Mouse (Mus musculus): ENCODE data around the gene Ccl1.

Gene Ccl1

DNA sequence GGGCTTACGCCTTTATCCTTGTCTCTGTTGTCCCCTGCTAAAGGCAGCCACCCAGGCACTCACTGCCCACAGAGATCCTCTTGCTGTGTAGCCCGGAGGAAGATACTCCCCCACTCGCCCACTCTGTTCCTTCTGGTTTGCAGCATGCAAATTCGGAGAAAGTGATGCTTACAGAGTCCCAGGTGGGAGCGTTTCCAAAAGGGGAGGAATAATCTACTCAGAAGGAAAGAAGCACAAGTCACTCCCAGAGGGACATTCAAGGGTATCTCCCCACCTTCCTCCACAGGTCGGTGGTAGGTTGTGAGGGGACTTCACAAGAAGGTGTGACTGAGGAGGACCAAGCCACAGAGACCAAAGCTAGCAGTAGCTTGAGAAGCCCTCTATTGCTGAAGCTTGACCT is 100.3 kb downstream of the Ccl1 start:
- DNase-seq (ENCODE audit: low spot score in 2 of 2) = peak; percentile 8 to 30

DNA sequence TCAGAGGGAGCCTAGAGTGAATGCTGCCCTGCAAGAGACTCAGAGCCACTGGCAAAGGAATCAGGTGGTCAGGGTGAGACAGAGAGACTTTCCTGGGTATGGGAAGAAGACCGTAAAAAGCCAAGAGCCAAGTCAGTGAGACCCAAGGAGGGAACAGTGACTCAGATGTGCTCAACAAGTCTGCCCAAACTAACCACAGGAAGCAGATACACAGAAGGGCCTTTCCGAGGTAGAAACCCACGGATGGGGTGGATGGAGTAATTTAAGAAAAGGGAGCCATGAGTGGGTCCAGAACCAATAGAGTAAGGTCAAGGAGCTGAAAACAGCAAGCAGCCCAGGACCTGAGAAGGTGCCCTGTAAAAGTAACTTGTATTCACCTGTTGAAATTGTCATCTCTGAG is 101.8 kb downstream of the Ccl1 start:
- peak; percentile 17 to 47 for DNase-seq (ENCODE audit: low spot score in 2 of 2)

DNA sequence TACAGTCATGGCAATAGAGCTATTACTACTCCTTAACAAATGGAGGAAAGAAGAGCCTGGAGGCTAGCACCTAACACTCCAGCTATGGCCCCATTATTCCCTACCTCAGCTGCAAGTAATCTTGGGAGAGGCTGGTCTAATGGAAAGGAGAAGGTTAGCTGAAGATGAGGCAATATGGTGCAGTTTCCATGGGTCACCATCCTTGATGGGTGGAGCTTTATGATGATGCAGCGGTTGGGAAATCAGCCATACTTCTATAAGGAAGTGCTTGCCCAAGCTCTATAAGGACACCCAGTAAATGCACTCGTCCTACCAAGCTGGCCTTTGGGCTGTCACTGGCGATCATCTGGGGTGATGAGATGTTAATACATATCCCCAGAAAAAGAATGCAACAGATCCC is 107.7 kb downstream of the Ccl1 start:
- DNase-seq (ENCODE audit: low spot score in 2 of 2) = no peak

DNA sequence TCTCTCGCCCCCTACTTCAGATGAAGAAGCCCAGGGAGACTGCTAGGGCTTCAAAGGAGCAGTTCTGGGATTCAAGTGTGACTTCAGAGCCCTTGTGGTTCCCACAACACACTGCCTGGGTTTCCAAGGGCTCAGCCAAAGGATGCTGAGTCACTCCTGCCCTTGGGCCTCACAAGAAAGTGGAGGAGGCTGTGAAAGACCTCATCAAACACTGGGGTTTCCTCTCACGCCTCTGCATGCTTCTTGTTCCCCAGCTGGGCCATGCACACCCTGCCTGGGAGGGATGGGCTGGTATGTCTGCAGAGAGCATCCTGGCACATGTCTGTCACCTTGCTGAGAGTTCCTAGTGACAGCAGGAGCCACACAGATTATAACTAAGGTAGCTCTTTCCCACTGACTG is 110.5 kb downstream of the Ccl1 start:
- DNase-seq (ENCODE audit: low spot score in 2 of 2) = no peak

DNA sequence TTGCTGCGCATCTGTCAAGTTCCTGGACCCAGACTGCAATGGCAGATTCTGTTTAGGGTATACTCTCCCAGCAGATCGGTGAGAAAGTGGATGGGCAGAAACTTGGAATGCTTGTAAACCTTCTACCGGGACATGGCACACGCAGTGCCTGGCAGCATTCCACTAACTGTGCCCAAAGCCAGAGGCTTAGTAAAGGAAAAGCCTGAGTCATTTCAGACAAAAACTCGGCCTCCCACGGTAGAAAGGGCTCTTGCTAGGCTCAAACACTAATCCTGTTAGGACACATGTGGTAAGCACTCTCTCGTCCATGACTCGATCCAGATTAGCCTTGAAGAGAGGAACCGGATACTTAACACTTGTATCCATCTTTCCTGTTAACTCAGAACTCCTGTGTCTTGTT is 111.7 kb downstream of the Ccl1 start:
- DNase-seq (ENCODE audit: low spot score in 2 of 2) = no peak

DNA sequence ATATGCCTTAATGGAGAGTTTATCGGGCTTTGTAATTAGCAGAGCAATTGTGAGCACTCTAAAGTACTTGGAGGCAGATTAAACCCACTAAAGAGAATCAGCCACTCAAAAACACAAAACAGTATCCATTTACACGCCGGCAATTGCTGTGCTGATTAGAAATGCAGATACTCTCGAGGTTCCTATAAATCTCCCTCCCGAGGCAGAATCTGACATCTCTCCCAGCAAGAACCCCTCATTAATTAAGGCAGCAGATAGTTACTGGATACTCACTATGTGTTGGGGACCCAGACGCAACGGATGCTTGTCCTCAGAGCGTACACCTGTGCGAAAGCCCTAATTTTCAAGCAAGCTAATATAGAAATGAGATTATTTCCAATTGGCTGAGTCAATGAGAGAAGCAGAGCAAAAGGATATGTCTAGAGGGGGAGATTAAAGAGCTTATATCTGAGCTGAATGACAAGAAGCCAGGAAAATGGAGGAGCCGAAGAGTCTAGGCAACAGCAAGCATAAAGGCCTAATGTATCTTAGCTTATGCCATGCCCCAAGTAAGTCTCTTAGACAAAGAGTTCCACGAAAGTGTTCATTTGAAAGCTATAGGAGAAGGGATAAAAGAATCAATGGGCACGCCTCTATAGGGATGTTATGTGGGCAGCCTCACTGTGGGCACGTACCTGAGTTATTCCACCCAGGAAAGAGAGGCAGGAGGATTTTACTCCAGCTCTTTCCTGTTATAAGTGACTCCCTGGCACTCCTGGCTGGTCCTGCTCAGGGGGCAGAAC is 115.5 kb downstream of the Ccl1 start:
- no peak for DNase-seq (ENCODE audit: low spot score in 2 of 2)

DNA sequence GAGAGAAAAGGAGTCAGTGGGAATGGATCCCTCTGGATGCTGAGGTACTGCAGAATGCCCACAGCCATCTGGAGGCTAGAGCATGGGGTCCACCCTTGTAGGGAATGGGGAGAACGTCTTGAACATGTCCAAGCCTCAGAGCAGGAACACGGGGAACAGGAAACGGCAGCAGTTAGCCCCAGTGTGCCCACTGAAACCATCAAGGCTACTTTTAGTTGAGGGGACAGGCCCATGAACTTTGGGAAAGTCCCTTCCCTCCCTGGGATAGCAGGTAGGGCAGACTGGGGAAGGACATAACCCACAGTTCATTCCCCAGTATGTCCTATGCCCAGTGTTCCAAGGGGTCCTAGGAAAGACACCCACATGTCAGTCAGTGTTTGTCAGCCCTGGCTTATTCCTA is 119.8 kb downstream of the Ccl1 start:
- DNase-seq (ENCODE audit: low spot score in 2 of 2) = no peak

DNA sequence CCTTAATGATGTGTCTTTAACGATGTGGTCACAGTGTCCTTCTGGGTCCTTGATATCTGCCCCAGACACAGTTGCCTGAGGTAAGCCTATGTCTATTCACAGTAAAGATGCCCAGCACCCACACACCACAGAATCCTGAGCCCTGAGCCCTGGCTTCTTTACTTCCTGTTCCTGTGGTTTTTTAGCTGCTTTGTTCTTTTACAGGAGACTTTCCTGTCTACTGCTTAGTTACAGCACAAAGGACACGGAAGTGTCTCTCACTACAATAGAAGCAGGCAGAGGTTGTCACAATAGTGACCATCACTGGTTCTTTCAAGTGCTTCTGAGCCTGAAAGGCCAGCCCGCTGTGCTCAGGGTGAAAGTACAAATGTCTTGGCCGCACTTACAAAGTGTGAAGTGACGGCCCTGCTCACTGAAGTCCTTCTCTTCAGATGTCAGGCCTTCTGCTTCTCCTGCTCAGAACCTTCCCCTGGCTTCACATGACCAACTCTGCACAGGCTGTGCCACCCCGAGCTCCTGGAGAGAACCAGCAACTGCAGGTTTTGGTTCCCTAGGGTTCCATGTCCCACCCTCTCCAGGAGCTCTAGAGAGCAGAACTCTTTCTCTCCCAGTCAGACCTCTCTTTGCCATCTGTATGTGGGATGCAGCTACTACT is 122.1 kb downstream of the Ccl1 start:
- peak; percentile 55 to 59 for DNase-seq (ENCODE audit: low spot score in 2 of 2)

DNA sequence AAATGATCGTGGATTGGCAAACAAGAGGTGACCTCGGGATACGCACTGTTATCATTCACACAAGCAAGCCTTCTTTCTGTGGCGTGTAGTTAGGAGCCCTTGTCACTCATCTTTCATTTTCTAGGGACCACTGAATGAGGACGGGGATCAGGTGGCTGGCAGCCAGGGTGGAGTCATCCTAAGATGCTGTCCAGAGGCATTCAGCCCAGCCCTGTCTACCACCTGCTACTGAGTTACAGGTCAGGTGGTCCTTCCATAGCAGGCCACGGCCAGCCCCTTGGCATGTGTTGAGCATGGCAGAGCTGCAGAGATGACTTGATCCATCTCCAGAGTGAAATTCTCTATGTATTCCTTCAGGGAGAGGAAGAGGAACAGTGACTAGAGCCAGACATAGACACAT is 123.1 kb downstream of the Ccl1 start:
- DNase-seq (ENCODE audit: low spot score in 2 of 2) = no peak

DNA sequence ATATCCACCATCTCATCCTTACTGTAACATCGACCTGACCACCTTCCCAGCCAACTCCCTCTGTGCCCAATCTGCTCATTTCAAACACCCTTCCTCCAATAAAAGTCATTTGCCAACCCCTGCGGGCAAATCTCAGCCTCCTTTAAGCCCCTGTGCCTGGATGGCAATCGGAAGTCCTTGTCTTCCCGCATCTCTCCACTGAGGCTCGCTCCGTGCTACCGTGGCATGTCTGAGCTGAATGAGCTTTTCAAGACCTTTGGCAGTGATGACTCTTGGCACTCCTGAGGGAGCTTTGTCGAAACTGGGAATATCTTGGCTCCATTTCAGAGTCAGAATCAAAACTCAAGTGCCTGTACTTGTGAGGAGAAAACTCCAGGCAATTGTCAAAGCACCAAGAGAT is 124.2 kb downstream of the Ccl1 start:
- no peak for DNase-seq (ENCODE audit: low spot score in 2 of 2)

DNA sequence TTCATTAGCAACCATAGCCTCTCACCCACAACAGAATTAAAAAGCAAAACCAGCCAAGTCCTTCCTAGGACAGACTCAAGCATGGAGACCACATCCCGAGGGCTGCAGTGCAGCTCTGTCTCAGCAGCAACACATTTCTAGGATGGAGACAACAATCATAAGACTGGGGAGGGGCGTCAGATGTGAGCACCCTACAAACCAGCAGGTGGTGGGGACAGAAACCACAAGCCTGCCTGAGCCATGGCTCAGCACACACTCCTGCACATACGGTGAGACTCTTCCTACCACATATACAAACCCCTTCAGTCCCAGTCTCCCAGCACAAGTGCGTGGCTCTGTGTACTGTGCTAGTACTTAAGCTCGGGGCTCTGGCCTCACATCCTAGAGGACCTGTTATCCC is 127.3 kb downstream of the Ccl1 start:
- DNase-seq (ENCODE audit: low spot score in 2 of 2) = no peak

DNA sequence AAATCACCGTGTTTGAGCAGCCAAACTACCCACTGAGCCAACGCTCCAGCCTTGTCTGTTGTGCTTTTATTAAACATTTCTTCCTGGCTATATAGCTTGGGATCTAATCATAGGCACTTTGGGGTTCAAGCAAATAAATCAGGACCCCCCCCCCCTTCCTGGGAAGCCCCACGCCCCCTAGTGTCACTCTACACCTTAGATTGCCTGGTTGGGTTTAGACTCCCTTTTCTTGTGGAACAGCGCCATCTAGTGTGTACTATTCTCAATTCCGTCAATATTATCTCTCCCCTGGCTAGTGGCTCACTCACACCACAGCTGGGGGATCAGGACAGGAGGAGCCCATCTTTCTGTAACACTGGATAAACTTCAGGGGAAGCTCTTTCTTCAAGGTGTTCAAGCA is 127.8 kb downstream of the Ccl1 start:
- peak; percentile 27 to 32 for DNase-seq (ENCODE audit: low spot score in 2 of 2)

DNA sequence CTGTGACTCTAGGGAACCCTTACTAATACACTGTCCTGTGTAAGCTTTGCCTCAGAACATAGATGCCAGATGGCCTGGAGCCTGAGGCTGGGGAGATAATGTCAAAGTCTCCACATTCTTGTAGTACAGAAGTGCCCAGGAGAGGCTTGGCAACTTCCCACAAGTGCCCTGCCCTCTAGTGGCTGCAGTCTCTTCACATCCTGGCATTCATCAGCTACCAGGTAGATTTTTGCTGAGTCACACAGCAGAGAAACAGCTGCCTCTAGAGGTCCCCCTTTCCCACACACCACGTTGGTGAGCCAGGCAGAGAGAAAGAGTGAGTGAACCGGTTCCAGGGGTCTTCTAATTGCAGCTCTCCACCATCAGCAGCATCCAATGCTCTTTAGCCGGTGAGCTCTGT is 130.7 kb downstream of the Ccl1 start:
- peak in 1 of 2 experiments; percentile 28 for DNase-seq (ENCODE audit: low spot score in 2 of 2)

DNA sequence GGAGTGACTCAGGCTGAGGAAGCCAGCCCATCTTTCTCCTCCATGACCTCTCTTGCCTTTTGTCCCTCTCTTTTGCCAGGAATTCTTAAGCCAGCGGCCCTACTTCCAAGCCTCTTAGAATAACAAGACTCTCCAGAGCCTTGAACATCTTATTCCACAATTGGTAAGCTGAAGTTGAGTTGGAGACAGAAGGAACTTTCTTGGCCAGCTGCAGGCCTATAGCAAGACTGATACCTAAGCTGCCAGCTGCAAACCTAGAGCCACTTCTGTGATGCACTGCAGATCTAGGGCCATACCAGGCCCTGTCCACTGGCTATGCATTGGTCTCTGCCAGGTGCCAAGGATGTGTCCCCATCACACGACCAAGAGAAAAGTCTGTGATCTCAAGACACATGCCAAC is 132.0 kb downstream of the Ccl1 start:
- DNase-seq (ENCODE audit: low spot score in 2 of 2) = no peak

DNA sequence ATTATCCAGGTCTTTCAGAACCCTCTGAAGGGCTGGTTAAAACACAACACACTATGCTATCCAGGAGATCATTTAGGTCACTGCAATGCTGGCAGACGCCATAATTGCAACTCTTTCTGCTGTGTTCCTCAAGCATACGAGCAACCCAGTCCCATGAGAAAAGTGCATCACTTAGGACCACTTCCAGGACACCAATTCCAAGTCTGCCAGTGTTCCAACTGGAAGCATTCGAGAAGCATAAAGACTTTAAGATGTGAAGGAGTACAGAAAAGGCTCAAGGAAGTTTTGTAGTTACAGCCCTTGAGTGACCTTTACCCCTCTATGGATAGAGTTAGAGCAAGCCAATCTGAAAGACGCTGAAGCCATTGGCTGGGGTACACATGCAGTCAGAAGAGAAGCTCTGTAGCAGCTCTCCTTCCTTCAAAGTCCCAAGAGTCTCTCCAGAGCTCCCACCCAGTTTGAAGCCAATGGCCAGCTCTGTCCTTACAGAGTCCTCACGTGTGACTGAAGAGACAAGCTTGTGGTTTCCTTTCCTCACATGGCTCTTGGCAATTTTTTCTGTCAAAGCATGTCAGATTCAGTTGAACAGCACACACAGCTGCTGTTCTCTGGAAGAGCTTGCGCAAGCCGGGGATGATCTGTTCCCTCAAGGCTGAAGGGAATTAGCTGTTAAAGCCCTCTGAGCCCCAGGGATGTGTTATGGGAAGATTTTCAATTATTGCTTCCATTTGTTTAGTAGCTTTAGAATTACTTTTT is 134.0 kb downstream of the Ccl1 start:
- no peak for DNase-seq (ENCODE audit: low spot score in 2 of 2)

DNA sequence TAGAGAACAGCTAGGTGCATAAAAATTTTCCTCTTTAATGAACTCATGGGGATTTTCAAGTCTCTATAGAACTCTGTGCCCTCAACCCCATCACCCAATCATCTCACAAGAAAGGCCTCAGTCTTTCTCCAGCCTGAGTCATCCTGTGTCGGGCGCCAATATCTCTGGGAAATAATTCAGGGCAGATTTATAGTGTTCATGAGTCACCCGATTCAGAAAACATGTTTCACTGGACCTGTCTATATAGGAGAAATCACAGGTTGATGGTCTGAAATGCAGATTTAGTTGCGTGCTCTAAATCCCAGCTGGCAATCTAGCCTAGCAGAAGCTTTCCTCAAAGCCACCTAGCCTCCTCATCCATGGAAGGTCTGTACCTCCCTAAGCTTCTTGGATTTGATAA is 136.0 kb downstream of the Ccl1 start:
- no peak for DNase-seq (ENCODE audit: low spot score in 2 of 2)

DNA sequence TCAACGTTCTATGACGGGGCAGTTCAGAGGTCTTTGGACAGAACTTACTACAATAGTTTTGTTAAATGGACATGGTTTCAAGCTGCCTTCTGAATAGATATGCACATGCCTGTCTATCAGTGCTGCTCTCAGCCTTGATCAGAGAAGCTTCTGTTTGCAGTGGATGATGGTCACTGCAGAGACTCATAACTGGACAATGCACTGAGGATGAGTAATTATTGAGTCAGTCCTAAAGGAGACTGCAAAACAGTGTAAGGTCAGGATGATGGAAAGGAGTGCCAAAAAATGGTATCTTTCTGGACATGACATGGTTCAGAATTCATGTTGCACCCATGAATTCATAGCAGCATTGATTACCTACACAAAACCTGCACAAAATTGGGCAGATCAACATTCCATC is 137.2 kb downstream of the Ccl1 start:
- DNase-seq (ENCODE audit: low spot score in 2 of 2) = no peak

DNA sequence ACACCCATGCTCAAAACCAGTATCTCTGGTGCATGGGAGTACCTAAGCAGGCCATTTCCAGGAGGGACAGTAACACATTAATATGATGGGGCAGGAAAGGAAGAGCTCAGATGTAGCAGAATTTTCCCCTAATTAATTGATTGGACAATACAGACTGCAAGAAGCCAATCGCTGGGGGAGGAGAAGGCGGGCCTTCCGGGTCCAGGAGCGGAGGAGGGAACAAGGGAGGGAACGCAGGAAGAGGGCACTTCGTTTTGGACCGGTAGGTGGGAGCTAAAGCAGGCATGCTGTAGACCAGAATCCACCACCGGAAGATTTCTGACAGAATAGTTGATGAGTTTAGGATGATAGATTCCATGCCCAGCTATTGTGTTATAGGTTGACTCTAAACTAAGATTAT is 142.2 kb downstream of the Ccl1 start:
- no peak for DNase-seq (ENCODE audit: low spot score in 2 of 2)

DNA sequence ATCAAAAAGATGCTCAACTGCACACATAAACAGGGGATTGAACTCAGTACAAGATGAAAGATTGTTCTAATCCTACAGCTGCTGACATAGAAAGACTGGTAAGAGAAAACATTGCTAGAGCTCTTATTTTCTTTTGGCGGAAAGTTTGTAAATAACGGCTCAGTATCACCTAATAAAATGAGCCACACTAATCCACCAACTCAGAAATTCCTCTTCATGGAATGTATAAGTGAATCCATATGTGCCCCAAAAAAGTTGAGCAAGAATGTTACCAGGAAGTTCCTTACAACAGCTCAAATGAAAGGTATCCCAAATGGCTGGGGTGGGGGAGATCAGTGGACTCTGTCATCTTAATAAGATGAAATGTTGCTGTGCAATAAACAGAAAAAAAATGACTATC is 146.4 kb downstream of the Ccl1 start:
- no peak for DNase-seq (ENCODE audit: low spot score in 2 of 2)

DNA sequence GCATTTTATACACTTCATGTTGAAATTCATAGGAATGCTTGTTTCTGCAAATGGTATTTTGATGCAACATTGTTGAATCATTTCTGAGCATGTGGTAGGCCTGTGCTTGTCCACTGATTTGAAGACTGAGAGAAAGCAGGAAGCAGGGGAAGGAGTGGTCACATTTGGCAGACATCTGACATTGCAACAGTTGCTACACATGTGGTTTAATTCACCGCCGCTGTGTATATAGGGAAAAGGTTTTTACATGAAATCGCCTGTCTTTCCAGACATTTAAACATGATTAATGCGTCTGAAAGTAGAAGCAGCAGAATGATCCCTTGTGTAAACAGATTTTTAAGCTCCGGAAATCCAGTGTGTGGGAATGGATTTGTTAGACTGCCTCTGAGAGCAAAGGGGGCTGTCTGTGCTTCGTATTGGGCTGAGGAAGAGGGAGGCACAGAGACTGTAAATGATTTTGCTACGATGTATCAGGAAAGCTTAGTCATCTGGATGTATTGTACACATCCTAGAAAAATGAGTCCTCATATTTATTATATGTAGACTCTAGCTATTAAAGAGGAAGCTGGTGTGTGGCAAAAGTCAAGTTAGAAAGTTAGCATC is 165.9 kb downstream of the Ccl1 start:
- DNase-seq (ENCODE audit: low spot score in 2 of 2) = no peak

DNA sequence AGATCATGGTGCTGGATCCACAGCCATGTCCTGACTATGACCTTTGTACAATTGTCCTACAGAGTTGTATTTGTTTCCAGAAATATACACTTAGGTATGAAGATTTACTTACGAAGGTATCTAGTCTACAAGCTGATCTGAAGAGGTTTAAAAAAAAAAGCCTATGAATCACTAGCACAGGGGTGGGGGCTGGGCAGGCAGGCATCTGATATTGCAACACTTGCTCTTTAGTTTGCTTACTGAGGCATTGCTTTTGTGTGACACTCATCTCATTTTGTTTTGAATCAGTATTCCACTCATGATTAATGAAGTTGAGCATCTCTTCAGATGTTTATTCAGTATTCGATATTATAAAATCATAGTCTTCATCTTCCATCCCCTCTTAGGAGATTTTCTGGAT is 169.3 kb downstream of the Ccl1 start:
- no peak for DNase-seq (ENCODE audit: low spot score in 2 of 2)

DNA sequence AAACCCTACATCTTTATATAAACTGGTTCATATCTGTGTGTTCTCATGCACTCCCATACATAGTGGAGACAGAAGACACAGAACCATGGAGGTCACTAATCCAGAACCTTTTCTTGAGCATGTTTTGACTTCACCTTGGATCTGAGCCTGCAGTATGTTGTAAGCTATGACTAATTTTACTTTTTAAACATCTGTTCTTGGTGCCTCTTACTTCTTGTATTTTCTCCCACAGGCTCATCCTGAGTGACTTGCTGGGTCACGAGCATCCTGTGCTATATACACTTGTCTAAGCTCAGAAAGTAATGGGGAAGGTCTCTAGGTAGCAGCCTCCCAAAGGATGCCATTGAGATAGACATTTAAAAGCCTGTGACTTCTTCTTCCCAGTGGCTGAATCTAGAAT is 172.5 kb downstream of the Ccl1 start:
- DNase-seq (ENCODE audit: low spot score in 2 of 2) = no peak

Data from natural killer cell, adult 2 months (primary cell).